ENCODE assay signal across 9 mouse cellular contexts in the genomic region with DNA sequence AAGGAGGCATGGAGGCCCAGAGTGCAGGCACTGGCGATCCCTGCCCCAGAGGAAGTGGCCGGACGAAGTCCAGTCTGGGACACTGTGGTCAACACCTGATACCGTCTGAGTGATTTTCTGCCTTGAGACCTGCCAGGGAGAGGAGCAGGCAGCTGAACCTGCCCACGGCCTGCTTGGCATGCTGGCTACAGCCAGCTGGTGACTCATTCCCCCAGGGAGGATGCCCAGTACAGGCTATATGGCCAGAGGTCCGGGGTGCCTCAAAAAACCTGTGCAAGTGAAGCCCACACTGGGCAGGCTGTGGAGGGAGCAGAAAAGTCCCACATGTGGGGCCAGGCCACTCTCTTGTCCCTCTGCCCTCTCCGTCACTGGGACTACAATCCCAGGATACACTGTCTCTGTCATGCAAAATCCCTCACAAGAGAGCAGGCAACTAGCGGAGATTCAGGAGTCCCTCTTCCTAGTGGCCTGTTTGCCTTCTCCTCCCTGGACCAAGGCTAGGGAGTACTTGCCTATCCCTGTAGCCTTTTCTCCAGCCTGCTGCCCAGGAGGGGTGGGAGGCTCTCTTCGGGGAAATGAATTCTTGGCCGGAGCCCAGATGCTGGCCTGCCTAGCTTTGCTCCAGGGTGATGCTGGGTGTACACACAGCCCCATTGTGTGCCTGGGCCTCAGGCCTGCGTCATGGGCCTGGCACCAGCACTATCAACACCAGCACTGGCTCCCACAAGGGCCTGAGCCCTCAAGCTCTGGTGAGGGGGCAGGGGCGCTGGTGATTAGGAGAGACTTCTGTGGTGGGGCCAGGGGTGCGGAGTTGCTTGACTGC. TPM values are rescaled to one million over a fixed set of nuclear protein-coding genes. Genes with fewer than 3 reads are reported as not detected.
A peak's percentile ranks its signal among the peaks of the same experiment; 100 is the strongest.
DNase-seq lines count a peak whose midpoint lies in the region; ATAC-seq and TF ChIP-seq lines count a peak whose summit lies in the region.
"Had no signal": no experiment of that assay in that cellular context is flagged by ENCODE, and none has a peak within 500 bp of the region (broad histone marks: within the 10 kb centered on the region; RNA-seq: fewer than 3 reads in every experiment).

No protein-coding gene starts in this region.

- no peak overlapping the region for H3K4me3 ChIP-seq in brown adipose tissue, adult 24 weeks (ENCODE audit: insufficient read depth, low read depth, low read length)
- no peak overlapping the region for H3K4me3 ChIP-seq in lung, embryonic 15.5 days
- H3K4me3 ChIP-seq in thymus, adult 2 months (ENCODE audit: control insufficient read depth, insufficient read depth, low read length): no peak overlapping the region
- H3K4me3 ChIP-seq: megakaryocyte, embryonic 14.5 days had no signal

- peak; percentile 89 for DNase-seq in 3134 (ENCODE audit: extremely low read depth, insufficient read length, low spot score)
- peak; percentile 69 to 84 for DNase-seq in frontal cortex, adult 2 months (ENCODE audit: extremely low spot score in 1 of 2, low spot score in 1 of 2)
- DNase-seq in heart, postnatal 4 days: peak; percentile 92
- peak; percentile 65 for DNase-seq in layer of hippocampus, adult 9-10 months (ENCODE audit: low spot score)
- DNase-seq in right cerebral cortex, postnatal 25 days: peak; percentile 68
- no peak for DNase-seq in thymus, adult 2 months

- H3K36me3 ChIP-seq in lung, embryonic 15.5 days: no peaks in the 10 kb centered on the region
- no peaks in the 10 kb centered on the region for H3K36me3 ChIP-seq in thymus, adult 2 months (ENCODE audit: control insufficient read depth, insufficient read depth, low read length)

- peaks cover 42% of the 10 kb centered on the region for H3K4me1 ChIP-seq in brown adipose tissue, adult 24 weeks (ENCODE audit: control insufficient read depth, insufficient read depth, insufficient read length, low read length)
- H3K4me1 ChIP-seq in lung, embryonic 15.5 days: peaks cover 27% of the 10 kb centered on the region
- peaks cover 3% of the 10 kb centered on the region; the same call in 1 of the 2 replicates for H3K4me1 ChIP-seq in thymus, adult 2 months (replicated peaks; ENCODE audit: control insufficient read depth, insufficient read depth, low read length)

- no peak for TF ChIP-seq CTCF in thymus, adult 2 months (IDR thresholded peaks at IDR 0.05; ENCODE audit: borderline replicate concordance, control insufficient read depth, extremely low read depth, insufficient read depth, low read length, poor library complexity)

- 59% methylated on average over 13 of the region's 13 CpGs for WGBS in lung, embryonic 15.5 days
- 92% methylated on average over 13 of the region's 13 CpGs for WGBS in thymus, adult 2 months

- H3K9ac ChIP-seq in lung, embryonic 15.5 days: no peak overlapping the region

- peak overlapping the region; percentile 50; the same call in 1 of the 2 replicates for H3K27ac ChIP-seq in brown adipose tissue, adult 24 weeks (replicated peaks; ENCODE audit: low read depth, low read length)
- peak overlapping the region; percentile 79 for H3K27ac ChIP-seq in lung, embryonic 15.5 days
- H3K27ac ChIP-seq in thymus, adult 2 months (ENCODE audit: control insufficient read depth, insufficient read depth, low read length): no peak overlapping the region

- H3K27me3 ChIP-seq in lung, embryonic 15.5 days: no peaks in the 10 kb centered on the region
- H3K27me3 ChIP-seq in thymus, adult 2 months (ENCODE audit: control insufficient read depth, insufficient read depth, low read length): no peaks in the 10 kb centered on the region

- peak; percentile 84 for ATAC-seq in lung, embryonic 15.5 days (ENCODE audit: borderline replicate concordance, extremely low read depth, low FRiP score, low TSS enrichment)

- TF ChIP-seq POLR2A in thymus, adult 2 months (IDR thresholded peaks at IDR 0.05; ENCODE audit: control insufficient read depth, extremely low read depth, insufficient read depth, low read length, poor library complexity): no peak

- H3K4me2 ChIP-seq in lung, embryonic 15.5 days: no peak overlapping the region

- H3K9me3 ChIP-seq in lung, embryonic 15.5 days: no peaks in the 10 kb centered on the region
- H3K9me3 ChIP-seq: megakaryocyte, embryonic 14.5 days had no signal

RNA-seq across cellular contexts. Expression of a gene that starts 25.9 kb away (rescaled TPM):
- 8.7 and 14.8 TPM in 2 replicates for polyA plus RNA-seq in brown adipose tissue, adult 24 weeks (2012; ENCODE audit: insufficient read depth, insufficient read length, missing spikeins)
- 9.5 and 9.9 TPM in 2 replicates for polyA plus RNA-seq in frontal cortex, adult 2 months (2012; rRNA removed)
- 10 to 100 TPM; 50.3 to 53.1 TPM for total RNA-seq in heart, postnatal 4 days (2021)
- polyA plus RNA-seq in lung, embryonic 15.5 days (2015; fragmentation: Nextera tagmentation; extraction: Ambion mirVana): 12.9 and 14.7 TPM in 2 replicates
- 25.3 and 25.5 TPM in 2 replicates for polyA plus RNA-seq in thymus, adult 2 months (2012; rRNA removed)

RNA-seq across cellular contexts. Expression of a gene that starts 36.1 kb away (rescaled TPM):
- polyA plus RNA-seq in brown adipose tissue, adult 24 weeks (2012; ENCODE audit: insufficient read depth, insufficient read length, missing spikeins): not detected in 2 replicates
- polyA plus RNA-seq in frontal cortex, adult 2 months (2012; rRNA removed): not detected in 2 replicates
- not detected for total RNA-seq in heart, postnatal 4 days (2021)
- 14.2 and 15.7 TPM in 2 replicates for polyA plus RNA-seq in lung, embryonic 15.5 days (2015; fragmentation: Nextera tagmentation; extraction: Ambion mirVana)
- polyA plus RNA-seq in thymus, adult 2 months (2012; rRNA removed): 4.4 and 6.0 TPM in 2 replicates
